8 mouse cellular contexts compared by ENCODE assay signal in the genomic region with DNA sequence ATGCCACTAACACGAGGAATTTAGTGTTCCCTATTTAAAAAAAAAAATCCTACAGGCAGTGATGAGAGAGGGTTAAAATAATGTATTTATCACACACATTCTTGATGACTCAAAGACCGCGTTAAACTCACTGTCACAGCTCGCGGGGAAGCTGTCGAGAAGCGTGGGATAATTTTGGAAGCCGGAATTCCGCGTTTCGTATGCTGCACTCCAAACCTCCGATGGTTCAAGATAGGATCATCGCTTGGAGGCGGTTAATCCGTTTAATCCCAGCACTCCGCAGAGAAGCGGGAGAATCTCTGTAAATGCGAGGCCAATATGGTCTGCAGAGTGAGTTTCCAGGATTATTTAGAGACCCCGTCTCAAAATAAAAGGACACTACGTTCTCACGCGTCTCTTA. TPM values are rescaled to one million over a fixed set of nuclear protein-coding genes. Genes with fewer than 3 reads are reported as not detected.
A peak's percentile ranks its signal among the peaks of the same experiment; 100 is the strongest.
DNase-seq lines count a peak whose midpoint lies in the region; ATAC-seq and TF ChIP-seq lines count a peak whose summit lies in the region.

No protein-coding gene starts in this region.

- peak overlapping the region; percentile 93 for H3K9ac ChIP-seq in limb, embryonic 12.5 days (replicated peaks)
- H3K9ac ChIP-seq in neural tube, embryonic 13.5 days = peak overlapping the region; percentile 98

- no peaks in the 10 kb centered on the region for H3K27me3 ChIP-seq in cerebellum, adult 2 months (ENCODE audit: control insufficient read depth, insufficient read depth, low read length)
- H3K27me3 ChIP-seq in spleen, adult 2 months (ENCODE audit: control insufficient read depth, insufficient read depth, low read length) = no peaks in the 10 kb centered on the region
- H3K27me3 ChIP-seq in limb, embryonic 12.5 days = no peaks in the 10 kb centered on the region
- no peaks in the 10 kb centered on the region for H3K27me3 ChIP-seq in neural tube, embryonic 13.5 days

- H3K9me3 ChIP-seq in limb, embryonic 12.5 days = no peaks in the 10 kb centered on the region
- H3K9me3 ChIP-seq in neural tube, embryonic 13.5 days = no peaks in the 10 kb centered on the region

- peaks cover 11% of the 10 kb centered on the region for H3K36me3 ChIP-seq in spleen, adult 2 months (ENCODE audit: control insufficient read depth, insufficient read depth, low read length)
- peaks cover 21% of the 10 kb centered on the region for H3K36me3 ChIP-seq in limb, embryonic 12.5 days
- H3K36me3 ChIP-seq in neural tube, embryonic 13.5 days = peaks cover 19% of the 10 kb centered on the region

- no peak for DNase-seq in cerebellum, adult 2 months
- no peak for DNase-seq in cerebellum, postnatal 25 days
- DNase-seq in spleen, adult 2 months (ENCODE audit: low read depth in 1 of 2, low spot score in 2 of 2) = peak in 1 of 2 experiments; percentile 6
- DNase-seq in spleen, adult 18-20 months = no peak
- peak; percentile 17 for DNase-seq in heart, postnatal 4 days
- no peak for DNase-seq in T-cell, adult 2 months (ENCODE audit: low spot score)

- WGBS in cerebellum, adult 2 months = under 1% methylated on average over 22 of the region's 22 CpGs
- 10% methylated on average over 22 of the region's 22 CpGs for WGBS in spleen, adult 2 months
- WGBS in limb, embryonic 12.5 days = 1% methylated on average over 22 of the region's 22 CpGs
- 1% methylated on average over 22 of the region's 22 CpGs for WGBS in neural tube, embryonic 13.5 days

- peak overlapping the region; percentile 56 for H3K27ac ChIP-seq in cerebellum, adult 2 months (ENCODE audit: insufficient read depth, low read length)
- peak overlapping the region; percentile 7; the same call in 1 of the 2 replicates for H3K27ac ChIP-seq in spleen, adult 2 months (ENCODE audit: insufficient read depth, low read length)
- H3K27ac ChIP-seq in limb, embryonic 12.5 days = peak overlapping the region; percentile 89
- peak overlapping the region; percentile 94 for H3K27ac ChIP-seq in neural tube, embryonic 13.5 days (replicated peaks)

- peak overlapping the region; percentile 95 for H3K4me3 ChIP-seq in cerebellum, adult 2 months (replicated peaks; ENCODE audit: insufficient read depth, low read depth, low read length)
- peak overlapping the region; percentile 89 for H3K4me3 ChIP-seq in spleen, adult 2 months (ENCODE audit: extremely low read depth, insufficient read depth, insufficient read length)
- H3K4me3 ChIP-seq in limb, embryonic 12.5 days (replicated peaks) = peak overlapping the region; percentile 77
- H3K4me3 ChIP-seq in neural tube, embryonic 13.5 days = peak overlapping the region; percentile 98

- no peak for TF ChIP-seq POLR2A in cerebellum, adult 2 months (IDR thresholded peaks at IDR 0.05; ENCODE audit: borderline replicate concordance, insufficient read depth, low read length)
- no peak for TF ChIP-seq POLR2A in spleen, adult 2 months (IDR thresholded peaks at IDR 0.05; ENCODE audit: low read depth, low read length)

- no peak for ATAC-seq in limb, embryonic 12.5 days (ENCODE audit: insufficient number of reproducible peaks, insufficient read depth, low FRiP score, low TSS enrichment, low read depth)
- ATAC-seq in neural tube, embryonic 13.5 days (ENCODE audit: low read depth) = peak; percentile 24; the same call in 1 of the 2 replicates

- H3K4me2 ChIP-seq in limb, embryonic 12.5 days = peak overlapping the region; percentile 90
- H3K4me2 ChIP-seq in neural tube, embryonic 13.5 days = peak overlapping the region; percentile 93

- H3K4me1 ChIP-seq in cerebellum, adult 2 months (ENCODE audit: control insufficient read depth, insufficient read depth, low read length) = no peaks in the 10 kb centered on the region
- H3K4me1 ChIP-seq in spleen, adult 2 months (ENCODE audit: control insufficient read depth, insufficient read depth, insufficient read length) = 0 out of 2 replicates have a peak, but pooled peaks cover 3% of the 10 kb centered on the region
- H3K4me1 ChIP-seq in limb, embryonic 12.5 days (replicated peaks) = peaks cover 10% of the 10 kb centered on the region
- H3K4me1 ChIP-seq in neural tube, embryonic 13.5 days (replicated peaks) = peaks cover 20% of the 10 kb centered on the region

- no peak for TF ChIP-seq CTCF in cerebellum, adult 2 months (IDR thresholded peaks at IDR 0.05; ENCODE audit: borderline replicate concordance, insufficient read depth, low read depth, low read length)
- TF ChIP-seq CTCF in spleen, adult 2 months (IDR thresholded peaks at IDR 0.05; ENCODE audit: extremely low read depth, insufficient read depth, insufficient read length, insufficient replicate concordance) = no peak

RNA-seq across cellular contexts. Expression of a gene that starts 6.9 kb away (rescaled TPM):
- 115 and 131 TPM in 2 replicates for polyA plus RNA-seq in cerebellum, adult 2 months (2012; rRNA removed)
- 28.2 and 37.8 TPM in 2 replicates for polyA plus RNA-seq in spleen, adult 2 months (2012; rRNA removed)
- 100 to 1,000 TPM; 179 to 184 TPM for total RNA-seq in heart, postnatal 4 days (2021)
- polyA plus RNA-seq in limb, embryonic 12.5 days (2016; fragmentation: Nextera tagmentation; extraction: Ambion mirVana) = 207 TPM in 2 replicates
- polyA plus RNA-seq in neural tube, embryonic 13.5 days (2015; fragmentation: Nextera tagmentation; extraction: Ambion mirVana) = 171 and 175 TPM in 2 replicates

RNA-seq across cellular contexts. Expression of a gene that starts 58.6 kb away (rescaled TPM):
- 0.05 TPM in 2 replicates for polyA plus RNA-seq in cerebellum, adult 2 months (2012; rRNA removed)
- polyA plus RNA-seq in spleen, adult 2 months (2012; rRNA removed) = 0.08 TPM in 1 of 2 replicates, not detected in the other
- total RNA-seq in heart, postnatal 4 days (2021) = under 1 TPM in 1 of 2 experiments, not detected in 1; 0.11 TPM
- polyA plus RNA-seq in limb, embryonic 12.5 days (2016; fragmentation: Nextera tagmentation; extraction: Ambion mirVana) = 1.4 TPM in 2 replicates
- 0.28 and 0.54 TPM in 2 replicates for polyA plus RNA-seq in neural tube, embryonic 13.5 days (2015; fragmentation: Nextera tagmentation; extraction: Ambion mirVana)

Comparison
In these comparisons a context has a peak if more than half of its experiments do, and no peak if none do; other contexts are left out.
1. H3K27ac ChIP-seq: peak in every context shown above with its lines; median percentile 94 in neural tube, embryonic 13.5 days; 89 in limb, embryonic 12.5 days; 56 in cerebellum, adult 2 months; 7 in spleen, adult 2 months.